Mouse (Mus musculus): Measurements from ENCODE around the gene Catsperg1. TPM values are rescaled to one million over a fixed set of nuclear protein-coding genes. Genes with fewer than 3 reads are reported as not detected.

The Catsperg1 gene
- polyA plus RNA-seq, 1 experiment: 254 TPM

GRCm38 (mm10) chr7:29170066-29170754 lies 43.6 kb downstream of the Catsperg1 start, which contains the start of the genes Ggn and Spred3:
TSS of gene Ggn (plus strand) at chr7:29170210.
TSS of gene Spred3 (minus strand) at chr7:29170411.
- H3K36me3 ChIP-seq (ENCODE audit: control insufficient read depth, insufficient read depth, low read length): no peaks in the 10 kb centered on the region
- no peaks in the 10 kb centered on the region for H3K27me3 ChIP-seq (ENCODE audit: control insufficient read depth, insufficient read depth, low read length)
- H3K27ac ChIP-seq (ENCODE audit: control insufficient read depth, insufficient read depth, low read depth, low read length): peak within 1 kb of the TSS; percentile 92
- no peak for TF ChIP-seq CTCF (IDR thresholded peaks at IDR 0.05; ENCODE audit: control insufficient read depth, insufficient read depth, insufficient replicate concordance, low read depth, low read length)
- peak; percentile 49; the same call in 1 of the 2 replicates for TF ChIP-seq POLR2A (IDR thresholded peaks at IDR 0.05; ENCODE audit: control insufficient read depth, low read depth, low read length)
- H3K4me3 ChIP-seq (ENCODE audit: control insufficient read depth, low read depth, low read length): peak within 1 kb of the TSS; percentile 96
- H3K4me1 ChIP-seq (ENCODE audit: control insufficient read depth, insufficient read depth, low read length): peaks cover 46% of the 10 kb centered on the region

DNA sequence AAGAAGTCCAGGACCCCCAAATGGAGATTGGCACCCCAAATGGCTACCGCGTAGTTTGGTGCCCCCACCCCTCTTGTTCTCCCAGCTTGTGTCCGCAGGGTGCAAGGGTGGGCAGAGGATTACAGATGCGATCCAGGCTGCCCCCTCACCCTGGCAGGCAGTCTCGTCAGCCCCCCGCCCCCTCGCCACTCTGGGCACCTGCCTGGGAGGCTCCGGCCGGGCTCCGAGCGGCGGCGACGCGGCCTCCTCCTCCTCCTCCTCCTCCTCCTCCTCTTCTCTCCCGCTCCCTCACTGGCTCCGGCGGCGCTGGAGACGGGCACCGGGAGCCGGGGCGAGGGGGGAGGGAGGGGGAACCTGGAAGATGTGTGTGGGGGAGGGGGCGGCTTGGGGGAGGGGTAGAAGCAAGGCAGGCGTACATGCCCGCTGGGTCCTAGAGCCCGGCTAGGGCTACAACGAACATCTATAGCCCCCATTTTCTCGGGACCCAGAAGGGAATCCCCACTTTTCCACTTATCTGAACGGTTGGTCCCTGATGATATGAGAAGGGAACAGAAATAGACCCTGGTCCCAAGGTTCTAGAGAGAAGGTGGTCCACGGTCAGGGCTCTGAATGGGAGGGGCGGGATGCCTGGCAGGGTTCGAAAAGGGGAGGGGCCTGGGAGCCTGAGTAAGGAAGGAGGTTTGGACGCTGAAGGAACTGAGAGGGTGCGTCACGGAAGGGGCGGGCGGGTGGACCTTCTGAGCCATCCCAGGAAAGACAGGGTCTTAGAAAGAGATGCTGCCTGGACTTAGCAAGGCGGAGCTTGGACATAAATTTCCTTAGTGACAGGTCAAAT lies 44.4 kb downstream of the Catsperg1 start:
- no peaks in the 10 kb centered on the region for H3K36me3 ChIP-seq (ENCODE audit: control insufficient read depth, insufficient read depth, low read length)
- no peak for TF ChIP-seq CTCF (IDR thresholded peaks at IDR 0.05; ENCODE audit: control insufficient read depth, insufficient read depth, insufficient replicate concordance, low read depth, low read length)
- no peak; the same call in 1 of the 2 replicates for TF ChIP-seq POLR2A (IDR thresholded peaks at IDR 0.05; ENCODE audit: control insufficient read depth, low read depth, low read length)
- no peaks in the 10 kb centered on the region for H3K27me3 ChIP-seq (ENCODE audit: control insufficient read depth, insufficient read depth, low read length)
- peak overlapping the region; percentile 50 for H3K27ac ChIP-seq (ENCODE audit: control insufficient read depth, insufficient read depth, low read depth, low read length)
- peak overlapping the region; percentile 96 for H3K4me3 ChIP-seq (ENCODE audit: control insufficient read depth, low read depth, low read length)
- H3K4me1 ChIP-seq (ENCODE audit: control insufficient read depth, insufficient read depth, low read length): peaks cover 46% of the 10 kb centered on the region

DNA sequence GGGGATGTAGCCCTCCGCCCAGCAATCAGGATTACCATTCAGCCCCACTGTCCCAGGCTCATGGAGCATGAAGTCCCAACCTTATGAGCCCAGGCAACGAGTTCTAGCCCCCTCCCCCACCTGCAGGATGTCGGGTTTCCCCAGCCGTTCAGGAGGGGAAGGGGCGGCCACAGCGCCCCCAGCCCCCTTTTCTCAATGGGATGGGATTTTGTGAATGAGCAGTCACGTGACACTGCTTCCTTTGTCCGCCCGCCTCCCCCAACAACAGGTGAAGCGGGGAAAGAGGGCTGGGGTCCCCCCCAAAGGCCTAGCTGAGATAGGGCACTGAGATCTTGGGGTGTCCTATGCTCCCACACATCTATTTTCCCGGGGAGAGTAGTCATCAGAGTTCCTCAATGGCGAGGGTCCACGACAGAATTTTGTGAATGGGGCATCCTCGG lies 45.0 kb downstream of the Catsperg1 start:
- H3K27me3 ChIP-seq (ENCODE audit: control insufficient read depth, insufficient read depth, low read length): no peaks in the 10 kb centered on the region
- no peaks in the 10 kb centered on the region for H3K36me3 ChIP-seq (ENCODE audit: control insufficient read depth, insufficient read depth, low read length)
- peak overlapping the region; percentile 96 for H3K4me3 ChIP-seq (ENCODE audit: control insufficient read depth, low read depth, low read length)
- peak overlapping the region; percentile 32 for H3K27ac ChIP-seq (ENCODE audit: control insufficient read depth, insufficient read depth, low read depth, low read length)
- no peak for TF ChIP-seq POLR2A (IDR thresholded peaks at IDR 0.05; ENCODE audit: control insufficient read depth, low read depth, low read length)
- TF ChIP-seq CTCF (IDR thresholded peaks at IDR 0.05; ENCODE audit: control insufficient read depth, insufficient read depth, insufficient replicate concordance, low read depth, low read length): no peak
- H3K4me1 ChIP-seq (ENCODE audit: control insufficient read depth, insufficient read depth, low read length): peaks cover 46% of the 10 kb centered on the region

GRCm38 (mm10) chr7:29168121-29168695 lies 45.6 kb downstream of the Catsperg1 start:
- no peaks in the 10 kb centered on the region for H3K27me3 ChIP-seq (ENCODE audit: control insufficient read depth, insufficient read depth, low read length)

GRCm38 (mm10) chr7:29167656-29168055 lies 46.2 kb downstream of the Catsperg1 start:
- TF ChIP-seq CTCF (IDR thresholded peaks at IDR 0.05; ENCODE audit: control insufficient read depth, insufficient read depth, insufficient replicate concordance, low read depth, low read length) (no peak), POLR2A (IDR thresholded peaks at IDR 0.05; ENCODE audit: control insufficient read depth, low read depth, low read length) (no peak)
- H3K27ac ChIP-seq (ENCODE audit: control insufficient read depth, insufficient read depth, low read depth, low read length): no peak overlapping the region
- H3K4me1 ChIP-seq (ENCODE audit: control insufficient read depth, insufficient read depth, low read length): peaks cover 45% of the 10 kb centered on the region
- peak overlapping the region; percentile 96 for H3K4me3 ChIP-seq (ENCODE audit: control insufficient read depth, low read depth, low read length)
- no peaks in the 10 kb centered on the region for H3K27me3 ChIP-seq (ENCODE audit: control insufficient read depth, insufficient read depth, low read length)
- H3K36me3 ChIP-seq (ENCODE audit: control insufficient read depth, insufficient read depth, low read length): no peaks in the 10 kb centered on the region

More at GRCm38 (mm10) chr7:29168121-29168695, 45.6 kb downstream of the Catsperg1 start:
- Histone ChIP-seq H3K4me1 (ENCODE audit: control insufficient read depth, insufficient read depth, low read length) (peaks cover 46% of the 10 kb centered on the region), H3K36me3 (ENCODE audit: control insufficient read depth, insufficient read depth, low read length) (no peaks in the 10 kb centered on the region), H3K4me3 (ENCODE audit: control insufficient read depth, low read depth, low read length) (peak overlapping the region; percentile 96), H3K27ac (ENCODE audit: control insufficient read depth, insufficient read depth, low read depth, low read length) (no peak overlapping the region)
- TF ChIP-seq POLR2A (IDR thresholded peaks at IDR 0.05; ENCODE audit: control insufficient read depth, low read depth, low read length) (no peak), CTCF (IDR thresholded peaks at IDR 0.05; ENCODE audit: control insufficient read depth, insufficient read depth, insufficient replicate concordance, low read depth, low read length) (no peak)

DNA sequence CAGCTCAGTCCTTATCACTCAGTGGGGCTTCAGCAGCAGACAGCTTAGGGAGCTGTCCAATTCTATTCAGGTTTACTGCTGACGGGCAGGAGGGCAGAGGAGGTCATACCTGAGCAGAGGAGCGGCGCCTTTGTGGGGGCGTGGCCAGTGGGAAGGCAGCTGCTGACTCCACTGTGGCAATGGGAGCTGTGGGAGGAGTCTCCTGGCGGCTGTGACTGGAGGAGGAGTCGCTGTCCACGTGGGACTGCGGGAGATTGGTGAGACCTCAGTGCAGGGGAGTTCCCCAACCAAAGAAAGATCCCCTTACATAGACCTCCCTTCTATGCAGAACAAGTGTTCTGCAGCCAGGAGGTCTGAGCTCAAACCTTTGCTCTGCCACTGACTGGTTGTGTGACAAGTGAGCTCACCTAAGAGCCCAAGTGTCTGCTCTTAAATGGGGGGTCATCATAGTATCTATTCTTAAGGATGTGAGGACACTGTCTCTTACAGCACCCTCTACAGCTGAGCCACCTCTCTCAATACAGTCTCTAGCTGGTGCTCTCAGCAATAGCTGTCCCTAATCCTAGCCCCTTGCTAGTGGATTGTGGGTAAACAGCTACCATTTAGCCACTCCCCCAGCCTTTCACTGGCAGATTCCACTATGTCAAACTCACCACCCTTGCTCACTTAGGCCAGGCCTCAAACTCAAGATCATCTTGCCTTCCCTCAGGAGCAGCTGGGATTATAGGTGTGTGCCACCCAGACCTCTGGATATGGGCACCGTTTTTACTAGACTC lies 50.9 kb downstream of the Catsperg1 start:
- TF ChIP-seq CTCF (IDR thresholded peaks at IDR 0.05; ENCODE audit: control insufficient read depth, insufficient read depth, insufficient replicate concordance, low read depth, low read length) (no peak), POLR2A (IDR thresholded peaks at IDR 0.05; ENCODE audit: control insufficient read depth, low read depth, low read length) (0 out of 2 replicates have a peak, but pooled peaks have one; percentile 26)
- H3K27ac ChIP-seq (ENCODE audit: control insufficient read depth, insufficient read depth, low read depth, low read length): no peak overlapping the region
- H3K27me3 ChIP-seq (ENCODE audit: control insufficient read depth, insufficient read depth, low read length): no peaks in the 10 kb centered on the region
- no peaks in the 10 kb centered on the region for H3K36me3 ChIP-seq (ENCODE audit: control insufficient read depth, insufficient read depth, low read length)
- H3K4me3 ChIP-seq (ENCODE audit: control insufficient read depth, low read depth, low read length): no peak overlapping the region
- H3K4me1 ChIP-seq (ENCODE audit: control insufficient read depth, insufficient read depth, low read length): peaks cover 10% of the 10 kb centered on the region
